Mouse (Mus musculus) kidney, adult 2 months (tissue): ENCODE measurements at regions not wholly inside any gene's neighbourhood (a gene's known extent, or its start where the extent isn't known, plus 50 kb on each side); places are given as distances from the start of the nearest gene placed in this dataset.

ENCODE experiments used
- CTCF ChIP-seq: fragments of 200-500 bp; conservative IDR thresholded peaks from 2 replicates; pipeline ENCODE4 v1.5.1; 2011; ENCODE audit warnings: low read depth, mild to moderate bottlenecking, control low read depth, low read length, moderate library complexity, mixed read lengths; ENCODE audit not compliant: insufficient read depth, insufficient read length
- POLR2A ChIP-seq: fragments of 200-500 bp; IDR thresholded peaks from one replicate; pipeline ENCODE4 v1.6.1; 2011; ENCODE audit warnings: low read depth, low read length, control low read depth

- no peak for TF ChIP-seq CTCF
- no peak for TF ChIP-seq POLR2A
Measured at GRCm38 (mm10) chr10:69086184-69086583, 65.0 kb upstream of the Rhobtb1 start.
